Mouse (Mus musculus) CD8-positive naive resting alpha-beta T cell, adult 2 months (primary cell): ENCODE results near the gene 5031410I06Rik.
"Not testable (repeated sequence)": the region's sequence is repeated elsewhere in the genome, so short reads cannot be mapped to it uniquely, and the experiment has no call there.

Experiments used
- DNase-seq, 2 experiments: peaks; one replicate each; pipeline ENCODE4 v3.0.0; 2022; ENCODE audit warnings: low read depth in 2 of 2, low spot score in 2 of 2

The 5031410I06Rik gene

GRCm38 (mm10) chr5:26105262-26105661 is at the start of gene 5031410I06Rik:
Gene 5031410I06Rik, minus strand, starts transcription at chr5:26105362.
- not testable (repeated sequence) for DNase-seq

- no peak for DNase-seq
These were observed 37.7 kb upstream of the 5031410I06Rik start for GRCm38 (mm10) chr5:26142891-26143290.

DNA sequence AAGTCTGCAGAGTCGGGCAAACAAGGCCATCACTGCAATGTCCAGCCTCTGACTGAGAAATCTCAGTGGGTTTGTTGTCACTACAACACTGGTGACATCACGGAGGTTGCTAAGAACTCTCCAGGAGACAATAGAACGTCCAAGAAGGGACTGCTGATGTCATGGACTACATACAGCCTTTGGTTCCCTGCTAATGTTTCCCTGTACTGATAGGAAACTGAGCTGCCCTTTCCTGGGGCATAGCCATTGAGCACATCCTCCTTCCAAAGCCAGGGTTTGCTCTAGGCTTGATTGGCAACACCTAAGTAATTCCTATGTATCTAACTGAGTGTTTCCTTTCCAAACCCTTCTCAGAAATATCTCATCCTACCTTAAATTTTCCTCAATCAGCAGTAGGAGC is 16.2 kb upstream of the 5031410I06Rik start, which contains the start of gene Gm10220:
TSS of gene Gm10220 (minus strand) at position 101 of the 400 bp plus-strand sequence.
- DNase-seq = not testable (repeated sequence)

DNA sequence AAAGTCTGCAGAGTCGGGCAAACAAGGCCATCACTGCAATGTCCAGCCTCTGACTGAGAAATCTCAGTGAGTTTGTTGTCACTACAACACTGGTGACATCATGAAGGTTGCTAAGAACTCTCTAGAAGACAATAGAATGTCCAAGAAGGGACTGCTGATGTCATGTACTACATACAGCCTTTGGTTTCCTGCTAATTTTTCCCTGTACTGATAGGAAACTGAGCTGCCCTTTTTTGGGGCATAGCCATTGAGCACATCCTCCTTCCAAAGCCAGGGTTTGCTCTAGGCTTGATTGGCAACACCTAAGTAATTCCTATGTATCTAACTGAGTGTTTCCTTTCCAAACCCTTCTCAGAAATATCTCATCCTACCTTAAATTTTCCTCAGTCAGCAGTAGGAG is 16.0 kb downstream of the 5031410I06Rik start, which contains the start of gene Gm10471:
TSS of gene Gm10471 (minus strand) at position 101 of the 400 bp plus-strand sequence.
- not testable (repeated sequence) for DNase-seq

- not testable (repeated sequence) for DNase-seq
These were observed 26.1 kb downstream of the 5031410I06Rik start for GRCm38 (mm10) chr5:26079023-26079422.

DNA sequence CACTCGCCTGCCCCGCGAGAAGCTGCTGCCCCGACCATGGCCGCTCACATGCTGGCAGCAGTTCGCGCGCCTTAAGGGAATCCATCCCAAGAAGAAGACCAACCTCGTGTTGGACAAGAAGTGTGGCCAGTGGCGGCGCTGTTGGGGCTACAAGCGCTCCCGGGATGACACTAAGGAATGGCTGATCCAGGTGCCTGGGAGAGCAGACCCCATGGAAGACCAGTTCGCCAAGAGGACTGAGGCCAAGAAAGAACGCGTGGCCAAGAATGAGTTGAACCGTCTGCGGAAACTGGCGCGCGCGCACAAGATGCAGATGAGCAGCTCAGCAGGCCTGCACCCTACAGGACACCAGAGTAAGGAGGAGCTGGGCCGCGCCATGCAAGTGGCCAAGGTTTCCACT is 34.4 kb downstream of the 5031410I06Rik start:
- no peak for DNase-seq

- not testable (repeated sequence) for DNase-seq
These were observed 46.7 kb downstream of the 5031410I06Rik start, which contains the start of gene Gm7347 for GRCm38 (mm10) chr5:26058481-26058880. Gene Gm7347, minus strand, starts transcription at chr5:26058581.
